Mouse (Mus musculus) left cerebral cortex, postnatal 4 days (tissue): ENCODE measurements around the gene Krt18. TPM values are rescaled to one million over a fixed set of nuclear protein-coding genes. Genes with fewer than 3 reads are reported as not detected.
"Not testable (repeated sequence)": the region's sequence is repeated elsewhere in the genome, so short reads cannot be mapped to it uniquely, and the experiment has no call there.

ENCODE experiments used
- DNase-seq: peaks from one replicate; pipeline ENCODE4 v3.0.0-alpha.2; 2022
- intact Hi-C: fragments of 180-260 bp; cut with DNase I; formaldehyde crosslinking; loops from one replicate; pipeline ENCODE4 v1.15.1; 2025
- total RNA-seq, 2 experiments: library from RNA; stranded (reverse); gene quantifications; 2 replicates each; pipeline ENCODE4 v1.2.3; 2021

Gene Krt18
- total RNA-seq: under 1 TPM; 0.26 to 0.64 TPM

DNA sequence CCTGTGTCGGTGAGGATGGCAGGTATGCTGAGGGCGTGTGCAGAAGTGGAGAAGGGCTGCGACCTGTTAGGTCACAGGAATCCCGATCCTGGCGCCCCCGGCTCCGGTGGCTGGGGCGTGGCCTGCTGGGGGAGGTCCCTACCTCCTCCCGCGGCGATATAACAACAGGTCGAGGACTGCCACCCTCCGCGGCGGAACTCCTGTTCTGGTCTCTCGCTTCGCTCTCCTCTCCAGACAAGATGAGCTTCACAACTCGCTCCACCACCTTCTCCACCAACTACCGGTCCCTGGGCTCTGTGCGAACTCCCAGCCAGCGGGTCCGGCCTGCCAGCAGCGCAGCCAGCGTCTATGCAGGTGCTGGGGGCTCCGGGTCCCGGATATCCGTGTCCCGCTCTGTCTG is at the start of gene Krt18:
Krt18 (plus strand) TSS at position 141 of the 400 bp plus-strand sequence.
- DNase-seq: no peak
- intact Hi-C loops: no loop called here

GRCm38 (mm10) chr15:101980849-101981248 is 47.1 kb upstream of the Krt18 start:
- DNase-seq: no peak
- intact Hi-C loops: loop anchor here (5.0 kb wide), 2 partner anchors 639 to 654 kb away; no protein-coding TSS in a partner anchor

DNA sequence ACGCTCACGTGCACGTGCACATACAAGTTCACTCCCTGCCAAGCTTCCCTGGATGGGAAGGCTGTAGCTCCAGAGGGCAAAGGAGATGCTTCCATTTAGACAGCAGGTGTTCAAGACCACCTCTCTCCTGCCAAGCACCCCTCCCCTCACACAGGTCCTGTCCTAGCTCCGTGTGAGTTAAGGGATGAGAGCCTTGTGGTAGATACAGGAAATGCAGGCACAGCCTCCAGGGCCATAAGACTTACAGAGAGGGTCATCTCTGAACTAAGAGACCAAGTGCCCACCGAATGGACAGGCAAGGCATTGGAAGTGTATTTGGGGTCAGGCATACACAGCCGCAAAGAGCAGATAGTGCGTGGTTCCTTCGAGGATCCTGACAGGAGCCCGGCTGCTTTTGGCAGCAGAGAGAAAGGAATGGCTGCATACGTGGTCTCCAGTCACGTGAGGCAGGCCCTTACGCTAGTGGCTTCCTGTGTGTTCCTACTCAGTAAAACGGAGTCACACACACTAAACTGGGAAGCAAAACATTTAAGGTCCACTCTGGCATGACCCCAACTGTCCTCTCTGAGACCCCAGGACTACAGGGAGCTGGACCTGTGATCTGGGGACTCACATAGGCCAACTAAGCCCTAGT is 44.5 kb upstream of the Krt18 start:
- intact Hi-C loops: loop anchor here (5.0 kb wide), 2 partner anchors 641 to 656 kb away; no protein-coding TSS in a partner anchor
- no peak for DNase-seq

DNA sequence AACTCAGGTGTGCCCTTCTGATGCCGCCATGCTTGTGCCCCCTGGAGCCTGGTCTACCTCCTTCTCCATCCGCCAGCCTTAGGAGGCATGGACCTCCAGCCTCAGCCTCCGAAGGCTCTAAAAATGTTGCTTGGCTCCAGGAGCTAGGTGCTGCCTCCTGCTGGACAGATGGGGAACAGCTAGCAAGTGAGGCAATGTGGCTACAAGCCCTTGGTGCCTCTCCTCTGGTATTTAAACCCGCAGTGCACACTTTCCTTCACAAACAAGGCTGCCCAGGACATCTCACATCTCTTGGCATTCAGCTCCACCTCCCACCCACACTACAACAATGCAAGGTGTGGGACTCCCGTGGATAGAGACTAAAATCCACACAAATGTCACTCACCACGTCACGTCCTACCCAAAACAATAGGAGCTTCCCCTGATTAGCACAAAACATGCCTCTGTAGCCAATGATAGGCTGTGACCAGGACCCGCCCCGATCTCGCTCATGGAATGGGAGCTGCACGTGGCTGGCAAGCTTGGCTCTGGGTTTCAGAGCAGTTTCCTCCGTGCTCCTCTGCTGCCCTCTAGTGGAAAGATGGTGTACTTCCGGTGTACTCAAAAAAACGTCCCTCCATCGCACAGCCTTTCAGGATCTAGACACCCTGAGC is 43.9 kb upstream of the Krt18 start:
- intact Hi-C loops: loop anchor here (5.0 kb wide), 2 partner anchors 642 to 657 kb away; no protein-coding TSS in a partner anchor

DNA sequence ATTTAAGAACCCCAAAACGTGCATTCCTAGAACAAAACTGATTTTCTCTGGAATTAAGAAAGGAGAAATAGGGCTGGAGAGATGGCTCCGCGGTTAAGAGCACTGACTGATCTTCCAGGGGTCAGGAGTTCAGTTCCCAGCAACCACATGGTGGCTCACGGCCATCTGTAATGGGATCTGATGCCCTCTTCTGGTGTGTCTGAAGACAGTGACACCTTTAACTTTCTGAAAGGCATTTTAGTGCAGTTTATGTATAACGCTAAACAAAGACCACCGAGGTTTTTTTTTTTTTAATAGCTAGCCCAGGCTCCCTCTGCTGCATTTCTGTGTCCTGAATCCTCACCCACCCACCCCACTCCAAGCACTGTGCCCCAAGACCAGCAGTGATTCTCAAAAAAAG is 43.2 kb upstream of the Krt18 start:
- intact Hi-C loops: loop anchor here (5.0 kb wide), 2 partner anchors 642 to 657 kb away; no protein-coding TSS in a partner anchor
- no peak for DNase-seq

More for the DNA sequence above, 43.9 kb upstream of the Krt18 start:
- DNase-seq: peak; percentile 94

DNA sequence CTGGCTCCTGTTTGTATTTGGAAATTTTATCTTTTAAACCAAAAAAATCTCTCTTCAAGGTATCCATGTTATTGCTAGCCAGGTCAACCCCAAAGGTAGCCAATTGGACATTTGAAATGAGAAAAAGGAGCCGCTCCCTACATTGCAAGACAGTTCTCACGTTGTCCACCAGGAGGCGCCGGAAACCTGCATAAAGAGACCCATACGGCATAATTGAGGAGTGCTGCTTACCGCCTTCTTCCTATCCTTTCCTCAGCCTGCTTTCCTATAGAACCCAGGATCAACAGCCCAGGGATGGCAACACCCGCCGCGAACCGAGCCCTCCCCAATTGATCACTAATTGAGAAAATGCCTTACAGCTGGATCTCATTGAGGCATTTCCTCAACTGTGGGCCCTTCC is 39.9 kb upstream of the Krt18 start:
- DNase-seq: peak; percentile 84
- intact Hi-C loops: loop anchor here (2.0 kb wide), 1 partner anchor 77 kb away; no protein-coding TSS in a partner anchor

- no peak for DNase-seq
- intact Hi-C loops: loop anchor here (2.0 kb wide), 1 partner anchor 76 kb away; no protein-coding TSS in a partner anchor
These were observed 39.3 kb upstream of the Krt18 start for GRCm38 (mm10) chr15:101988714-101989113.

DNA sequence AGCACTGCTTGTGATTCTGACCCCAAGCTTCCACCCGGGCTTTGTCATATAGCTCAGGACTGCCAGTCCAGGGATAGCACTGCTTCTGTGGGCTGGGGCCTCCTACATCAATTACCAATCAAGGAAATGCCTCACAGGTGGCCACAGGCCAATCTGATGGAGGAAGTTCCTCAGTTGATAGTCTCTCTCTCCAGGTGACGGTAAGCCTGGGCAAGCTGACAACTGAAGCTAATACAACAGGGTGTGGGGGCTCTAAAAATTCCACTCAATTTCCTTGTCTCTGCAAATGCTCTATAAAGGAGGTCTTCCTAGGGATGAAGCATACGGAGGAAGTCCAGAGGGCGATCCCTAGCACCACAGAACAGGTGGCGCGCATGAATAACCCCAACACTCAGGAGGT is 37.0 kb upstream of the Krt18 start:
- DNase-seq: no peak
- intact Hi-C loops: no loop called here

DNA sequence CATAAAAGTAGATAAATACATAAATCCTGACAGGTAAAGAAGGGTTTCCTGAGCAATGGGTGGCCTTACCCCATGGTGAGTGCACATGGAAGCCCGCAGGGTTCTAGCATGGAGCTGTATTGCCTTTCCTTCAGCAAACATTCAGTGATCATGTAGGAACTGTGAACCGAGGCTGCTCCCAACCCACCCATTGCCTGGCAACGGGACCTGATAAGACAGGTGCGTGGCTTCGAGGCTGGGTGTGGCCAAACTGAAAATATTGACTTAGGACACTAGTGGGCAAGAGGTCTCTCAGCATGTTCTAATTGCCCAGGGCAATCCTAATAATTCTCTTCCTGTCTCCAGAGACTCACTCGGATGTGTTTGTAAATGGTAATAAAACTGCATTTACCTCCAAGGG is 33.6 kb upstream of the Krt18 start:
- intact Hi-C loops: no loop called here
- no peak for DNase-seq

DNA sequence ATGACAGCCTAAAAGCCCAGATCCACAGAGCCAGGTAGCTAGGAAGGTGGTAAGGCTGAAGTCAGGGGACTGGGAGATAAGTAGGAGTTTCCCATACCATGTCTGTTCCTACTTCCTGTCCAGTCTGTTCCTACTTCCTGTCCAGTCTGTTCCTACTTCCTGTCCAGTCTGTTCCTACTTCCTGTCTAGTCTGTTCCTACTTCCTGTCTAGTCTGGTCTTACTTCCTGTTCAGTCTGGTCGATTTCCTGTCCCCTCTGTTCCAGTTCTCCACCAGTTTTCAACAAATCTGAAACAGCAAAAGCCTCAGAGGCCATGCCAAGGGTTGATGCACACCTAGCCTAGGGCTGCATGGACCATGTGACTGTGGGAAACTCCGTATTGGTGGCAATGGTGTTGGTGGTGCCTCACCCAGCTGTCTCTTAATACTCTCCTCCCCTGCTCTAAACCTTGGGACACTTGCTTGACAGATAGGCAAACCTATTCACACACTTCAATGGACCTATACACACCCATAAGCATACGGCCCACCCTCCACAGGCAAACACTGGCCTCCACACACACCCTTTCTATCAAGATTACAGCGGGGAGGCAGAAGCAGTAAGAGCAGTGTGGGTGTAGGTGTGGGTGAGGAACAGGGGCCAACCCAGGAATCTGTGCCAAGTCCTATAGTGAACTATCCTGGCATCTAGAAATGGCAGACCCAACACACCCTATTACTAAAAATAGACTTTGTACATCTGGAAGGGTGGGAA is 32.3 kb upstream of the Krt18 start:
- DNase-seq: no peak
- intact Hi-C loops: no loop called here

GRCm38 (mm10) chr15:101996450-101997078 is 31.4 kb upstream of the Krt18 start:
- intact Hi-C loops: not testable (repeated sequence)

GRCm38 (mm10) chr15:101999156-101999555 is 28.8 kb upstream of the Krt18 start:
- DNase-seq: no peak
- intact Hi-C loops: no loop called here

More at GRCm38 (mm10) chr15:101996450-101997078, 31.4 kb upstream of the Krt18 start:
- not testable (repeated sequence) for DNase-seq

- no peak for DNase-seq
- intact Hi-C loops: no loop called here
These were observed 28.2 kb upstream of the Krt18 start for GRCm38 (mm10) chr15:101999676-102000335.

GRCm38 (mm10) chr15:102002646-102003488 is 25.1 kb upstream of the Krt18 start:
- intact Hi-C loops: no loop called here
- DNase-seq: peak; percentile 30

- DNase-seq: no peak
- intact Hi-C loops: no loop called here
These were observed 24.5 kb upstream of the Krt18 start for GRCm38 (mm10) chr15:102003516-102003915.

GRCm38 (mm10) chr15:102004189-102004588 is 23.8 kb upstream of the Krt18 start, which contains the start of gene Krt8:
Gene Krt8, minus strand, starts transcription at chr15:102004482.
- no peak for DNase-seq
- intact Hi-C loops: no loop called here

GRCm38 (mm10) chr15:102005290-102005689 is 22.7 kb upstream of the Krt18 start:
- intact Hi-C loops: no loop called here

GRCm38 (mm10) chr15:102006317-102006716 is 21.7 kb upstream of the Krt18 start:
- DNase-seq: no peak
- intact Hi-C loops: no loop called here

More at GRCm38 (mm10) chr15:102005290-102005689, 22.7 kb upstream of the Krt18 start:
- DNase-seq: no peak
